Mouse (Mus musculus): Measurements from ENCODE around the gene Klc3.

Klc3 gene

GRCm38 (mm10) chr7:19359299-19359891 lies 44.5 kb downstream of the Klc3 start, which contains the start of the genes Cd3eap and Ppp1r13l:
Gene Cd3eap (minus strand): TSS chr7:19359483.
Gene Ppp1r13l (plus strand): TSS chr7:19359749.
- DNase-seq, result peak; percentile 91

GRCm38 (mm10) chr7:19358634-19359033 lies 45.3 kb downstream of the Klc3 start:
- DNase-seq, result no peak

GRCm38 (mm10) chr7:19357381-19358375 lies 46.2 kb downstream of the Klc3 start:
- DNase-seq, result no peak

- no peak for DNase-seq
Observed at GRCm38 (mm10) chr7:19356311-19356710, 47.6 kb downstream of the Klc3 start.

- no peak for DNase-seq
Observed at GRCm38 (mm10) chr7:19354991-19355390, 48.9 kb downstream of the Klc3 start.

GRCm38 (mm10) chr7:19350221-19350620 lies 53.7 kb downstream of the Klc3 start:
- no peak for DNase-seq

GRCm38 (mm10) chr7:19349188-19349915 lies 54.6 kb downstream of the Klc3 start:
- no peak for DNase-seq

GRCm38 (mm10) chr7:19344938-19345471 lies 58.9 kb downstream of the Klc3 start:
- DNase-seq, result peak; percentile 98
